Comparison of ENCODE assay signal across 14 mouse cellular contexts in the genomic region with DNA sequence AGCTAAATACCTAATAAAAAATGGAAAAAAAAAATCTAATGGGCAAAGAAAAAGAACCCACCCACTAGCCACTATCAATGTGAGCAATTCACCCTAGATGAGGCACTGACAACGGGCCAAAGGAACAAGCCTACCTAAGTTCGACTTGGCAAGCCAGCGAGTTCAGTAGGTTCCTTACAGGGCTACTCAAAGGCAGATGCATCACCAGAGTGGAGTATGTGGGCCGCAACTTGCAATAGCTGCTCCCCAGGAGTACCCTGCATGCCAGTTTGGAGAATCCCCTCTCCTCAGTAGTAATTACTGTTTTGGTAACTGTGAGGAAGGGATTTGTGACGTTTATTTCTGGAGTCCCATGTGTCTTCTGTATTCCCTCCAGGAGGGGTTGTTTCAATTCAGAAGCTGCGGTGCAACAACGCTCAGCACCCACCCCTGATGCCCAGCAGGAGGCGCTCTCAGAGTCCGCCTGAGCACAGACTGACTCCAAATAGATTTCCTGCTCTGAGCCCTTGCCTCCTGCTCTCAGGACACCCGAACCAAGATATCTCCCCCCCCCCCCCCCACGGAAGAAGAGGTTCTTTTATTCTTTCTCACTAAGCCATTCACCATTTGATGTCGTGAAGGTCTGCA.
DNase-seq lines count a peak whose midpoint lies in the region; ATAC-seq and TF ChIP-seq lines count a peak whose summit lies in the region.
"Had no signal": no experiment of that assay in that cellular context is flagged by ENCODE, and none has a peak within 500 bp of the region (broad histone marks: within the 10 kb centered on the region; RNA-seq: fewer than 3 reads in every experiment).

No protein-coding gene starts in this region.

- H3K9me3 ChIP-seq in lung, embryonic 14.5 days (ENCODE audit: low read depth, low read length): no peaks in the 10 kb centered on the region
- H3K9me3 ChIP-seq in E14TG2a.4 (ENCODE audit: low read length): no peaks in the 10 kb centered on the region
- H3K9me3 ChIP-seq in limb, embryonic 10.5 days (replicated peaks): no peaks in the 10 kb centered on the region
- H3K9me3 ChIP-seq: forebrain, embryonic 15.5 days; limb, embryonic 15.5 days had no signal

- ATAC-seq in lung, embryonic 14.5 days (ENCODE audit: insufficient read depth): no peak
- ATAC-seq: forebrain, embryonic 15.5 days had no signal

- no peak for TF ChIP-seq EP300 in heart, adult 2 months (IDR thresholded peaks at IDR 0.05; ENCODE audit: insufficient read depth, low read depth, low read length)

- no peak for TF ChIP-seq POLR2A in heart, adult 2 months (IDR thresholded peaks at IDR 0.05; ENCODE audit: insufficient read depth, low read depth, low read length)

- H3K27ac ChIP-seq in heart, adult 2 months: no peak overlapping the region
- no peak overlapping the region for H3K27ac ChIP-seq in lung, embryonic 14.5 days (ENCODE audit: low read depth)
- no peak overlapping the region for H3K27ac ChIP-seq in limb, embryonic 10.5 days
- H3K27ac ChIP-seq: forebrain, embryonic 15.5 days; gastrocnemius, adult 2 months; kidney, postnatal 0 days; limb, embryonic 15.5 days had no signal

- 80% methylated on average over 12 of the region's 12 CpGs for WGBS in heart, adult 2 months
- WGBS in lung, embryonic 14.5 days: 73% methylated on average over 12 of the region's 12 CpGs
- WGBS in limb, embryonic 10.5 days: 67% methylated on average over 12 of the region's 12 CpGs

- H3K27me3 ChIP-seq in heart, adult 2 months (ENCODE audit: control insufficient read depth, insufficient read depth, low read length): no peaks in the 10 kb centered on the region
- H3K27me3 ChIP-seq in lung, embryonic 14.5 days (ENCODE audit: insufficient read depth, low read length): no peaks in the 10 kb centered on the region
- 0 out of 2 replicates have a peak, but pooled peaks cover 3% of the 10 kb centered on the region for H3K27me3 ChIP-seq in E14TG2a.4 (ENCODE audit: insufficient read depth, low read length)
- H3K27me3 ChIP-seq in limb, embryonic 10.5 days (ENCODE audit: low read depth, poor library complexity, severe bottlenecking): no peaks in the 10 kb centered on the region
- H3K27me3 ChIP-seq: forebrain, embryonic 15.5 days; limb, embryonic 15.5 days had no signal

- H3K4me3 ChIP-seq in heart, adult 2 months: no peak overlapping the region
- H3K4me3 ChIP-seq in lung, embryonic 14.5 days (ENCODE audit: low read depth, low read length): no peak overlapping the region
- no peak overlapping the region for H3K4me3 ChIP-seq in E14TG2a.4 (replicated peaks; ENCODE audit: low read length)
- H3K4me3 ChIP-seq in limb, embryonic 10.5 days: no peak overlapping the region
- H3K4me3 ChIP-seq: forebrain, embryonic 15.5 days; gastrocnemius, adult 2 months; limb, embryonic 15.5 days had no signal

- H3K4me2 ChIP-seq in lung, embryonic 14.5 days: no peak overlapping the region
- H3K4me2 ChIP-seq: forebrain, embryonic 15.5 days; limb, embryonic 15.5 days had no signal

- H3K79me2 ChIP-seq in heart, adult 2 months (replicated peaks; ENCODE audit: control insufficient read depth, insufficient read depth, low read length): no peaks in the 10 kb centered on the region

- no peaks in the 10 kb centered on the region for H3K36me3 ChIP-seq in heart, adult 2 months (ENCODE audit: control insufficient read depth, insufficient read depth, low read length)
- no peaks in the 10 kb centered on the region for H3K36me3 ChIP-seq in lung, embryonic 14.5 days (ENCODE audit: insufficient read depth)
- no peaks in the 10 kb centered on the region for H3K36me3 ChIP-seq in E14TG2a.4 (ENCODE audit: insufficient read depth, low read length)
- H3K36me3 ChIP-seq in limb, embryonic 10.5 days: no peaks in the 10 kb centered on the region
- H3K36me3 ChIP-seq: forebrain, embryonic 15.5 days; limb, embryonic 15.5 days had no signal

- H3K9ac ChIP-seq in heart, adult 2 months (ENCODE audit: low read depth, low read length): no peak overlapping the region
- no peak overlapping the region for H3K9ac ChIP-seq in lung, embryonic 14.5 days
- H3K9ac ChIP-seq: forebrain, embryonic 15.5 days; limb, embryonic 15.5 days had no signal

- TF ChIP-seq CTCF in heart, adult 2 months (IDR thresholded peaks at IDR 0.05): 0 out of 2 replicates have a peak, but pooled peaks have one; percentile 8
- TF ChIP-seq CTCF in lung, embryonic 14.5 days (IDR thresholded peaks at IDR 0.05; ENCODE audit: low read depth): peak; percentile 31
- TF ChIP-seq CTCF in E14TG2a.4 (conservative IDR thresholded peaks at IDR 0.05; ENCODE audit: low read length): peak; percentile 49

- H3K4me1 ChIP-seq in heart, adult 2 months (ENCODE audit: control insufficient read depth, insufficient read depth, low read length): peaks cover 7% of the 10 kb centered on the region
- peaks cover 2% of the 10 kb centered on the region; the same call in 1 of the 2 replicates for H3K4me1 ChIP-seq in lung, embryonic 14.5 days (ENCODE audit: insufficient read depth)
- H3K4me1 ChIP-seq in E14TG2a.4 (replicated peaks; ENCODE audit: low read depth, low read length): no peaks in the 10 kb centered on the region
- H3K4me1 ChIP-seq in limb, embryonic 10.5 days: peaks cover 5% of the 10 kb centered on the region; the same call in 1 of the 2 replicates
- H3K4me1 ChIP-seq: forebrain, embryonic 15.5 days had no signal

- no peak for DNase-seq in heart, adult 2 months
- no peak for DNase-seq in heart, postnatal 36 days
- DNase-seq in lung, embryonic 14.5 days: no peak
- DNase-seq in lung, postnatal 36 days: no peak
- DNase-seq in limb, embryonic 10.5 days (ENCODE audit: low spot score): peak; percentile 26
- DNase-seq in right cerebral cortex, adult 18-20 months: no peak
- no peak for DNase-seq in B cell, adult 2 months
- DNase-seq: adrenal gland, postnatal 25 days; cerebellum, postnatal 14 days; gastrocnemius, adult 2 months had no signal

- intact Hi-C loops in heart, adult 2 months (cut with DNase I): no loop called here
- intact Hi-C loops in heart, postnatal 36 days (cut with DNase I): no loop called here
